ENCODE assay signal across 16 mouse cellular contexts in genomic region chr1:129956625-129957024, GRCm38 (mm10).
DNase-seq lines count a peak whose midpoint lies in the region; ATAC-seq and TF ChIP-seq lines count a peak whose summit lies in the region.
"Had no signal": no experiment of that assay in that cellular context is flagged by ENCODE, and none has a peak within 500 bp of the region (broad histone marks: within the 10 kb centered on the region; RNA-seq: fewer than 3 reads in every experiment).

No protein-coding gene starts in this region.

- H3K9ac ChIP-seq in intestine, embryonic 14.5 days (ENCODE audit: low read length) = no peak overlapping the region
- H3K9ac ChIP-seq in liver, embryonic 15.5 days = peak overlapping the region; percentile 21
- no peak overlapping the region for H3K9ac ChIP-seq in hindbrain, postnatal 0 days (replicated peaks; ENCODE audit: low read length)
- H3K9ac ChIP-seq: lung, embryonic 14.5 days had no signal

- TF ChIP-seq CTCF in hindbrain, postnatal 0 days (IDR thresholded peaks at IDR 0.05; ENCODE audit: low read depth) = no peak

- no peak overlapping the region for H3K4me3 ChIP-seq in intestine, embryonic 14.5 days (ENCODE audit: low read depth, low read length)
- H3K4me3 ChIP-seq in liver, embryonic 15.5 days (replicated peaks) = 0 out of 2 replicates have a peak overlapping the region, but pooled peaks have one; percentile 5
- H3K4me3 ChIP-seq in hindbrain, postnatal 0 days (ENCODE audit: low read length) = no peak overlapping the region
- H3K4me3 ChIP-seq: megakaryocyte, embryonic 14.5 days had no signal

- 41% methylated on average over 4 of the region's 4 CpGs for WGBS in intestine, embryonic 14.5 days
- 16% methylated on average over 4 of the region's 4 CpGs for WGBS in liver, embryonic 15.5 days (ENCODE audit: insufficient replicate concordance)
- 62% methylated on average over 4 of the region's 4 CpGs for WGBS in hindbrain, postnatal 0 days

- H3K4me1 ChIP-seq in intestine, embryonic 14.5 days (replicated peaks; ENCODE audit: control insufficient read depth, insufficient read depth, low read length) = no peaks in the 10 kb centered on the region
- H3K4me1 ChIP-seq in liver, embryonic 15.5 days (replicated peaks) = peaks cover 43% of the 10 kb centered on the region
- H3K4me1 ChIP-seq in hindbrain, postnatal 0 days (ENCODE audit: insufficient read depth, low read length) = no peaks in the 10 kb centered on the region
- H3K4me1 ChIP-seq: megakaryocyte, embryonic 14.5 days had no signal

- no peaks in the 10 kb centered on the region for H3K36me3 ChIP-seq in intestine, embryonic 14.5 days (ENCODE audit: control insufficient read depth, insufficient read depth, low read length)
- no peaks in the 10 kb centered on the region for H3K36me3 ChIP-seq in liver, embryonic 15.5 days (replicated peaks)
- H3K36me3 ChIP-seq in hindbrain, postnatal 0 days (ENCODE audit: insufficient read depth, low read length) = no peaks in the 10 kb centered on the region

- peak; percentile 78; the same call in 1 of the 2 replicates for ATAC-seq in intestine, embryonic 14.5 days (replicated peaks; ENCODE audit: low FRiP score, low TSS enrichment, low read depth)
- ATAC-seq in liver, embryonic 15.5 days (ENCODE audit: insufficient read depth) = peak; percentile 92
- ATAC-seq in hindbrain, postnatal 0 days = no peak
- ATAC-seq: forebrain, embryonic 16.5 days had no signal

- no peaks in the 10 kb centered on the region for H3K9me3 ChIP-seq in intestine, embryonic 14.5 days (ENCODE audit: control insufficient read depth, low read length)
- H3K9me3 ChIP-seq in liver, embryonic 15.5 days (replicated peaks) = no peaks in the 10 kb centered on the region
- H3K9me3 ChIP-seq in hindbrain, postnatal 0 days (ENCODE audit: low read length) = no peaks in the 10 kb centered on the region
- H3K9me3 ChIP-seq: megakaryocyte, embryonic 14.5 days had no signal

- H3K27ac ChIP-seq in intestine, embryonic 14.5 days (ENCODE audit: low read depth) = no peak overlapping the region
- H3K27ac ChIP-seq in liver, embryonic 15.5 days (replicated peaks) = peak overlapping the region; percentile 85
- no peak overlapping the region for H3K27ac ChIP-seq in hindbrain, postnatal 0 days
- H3K27ac ChIP-seq: kidney, postnatal 0 days had no signal

- H3K27me3 ChIP-seq in intestine, embryonic 14.5 days (replicated peaks; ENCODE audit: control insufficient read depth, insufficient read depth, low read length) = no peaks in the 10 kb centered on the region
- H3K27me3 ChIP-seq in liver, embryonic 15.5 days = no peaks in the 10 kb centered on the region
- no peaks in the 10 kb centered on the region for H3K27me3 ChIP-seq in hindbrain, postnatal 0 days (ENCODE audit: insufficient read depth, low read length)
- H3K27me3 ChIP-seq: megakaryocyte, embryonic 14.5 days had no signal

- peak; percentile 23 for DNase-seq in retina, postnatal 1 day
- DNase-seq in retina, embryonic 14.5 days (ENCODE audit: low spot score) = no peak
- peak; percentile 53 for DNase-seq in intestine, embryonic 14.5 days (ENCODE audit: low spot score)
- no peak for DNase-seq in hindbrain, postnatal 0 days (ENCODE audit: low spot score)
- no peak for DNase-seq in thymus, postnatal 0 days (ENCODE audit: low spot score)
- no peak for DNase-seq in cerebellum, adult 11 months
- no peak for DNase-seq in layer of hippocampus, postnatal 14 days (ENCODE audit: low spot score in 2 of 2)
- DNase-seq: adrenal gland, postnatal 10 days; heart, postnatal 14 days; left cerebral cortex, postnatal 4 days; lung, embryonic 14.5 days; right cerebral cortex, postnatal 14 days had no signal

- H3K4me2 ChIP-seq in intestine, embryonic 14.5 days (ENCODE audit: low read length) = no peak overlapping the region
- H3K4me2 ChIP-seq in liver, embryonic 15.5 days = peak overlapping the region; percentile 64
- no peak overlapping the region for H3K4me2 ChIP-seq in hindbrain, postnatal 0 days (ENCODE audit: low read depth, low read length)
- H3K4me2 ChIP-seq: lung, embryonic 14.5 days had no signal

Comparison
In these comparisons a context has a peak if more than half of its experiments do, and no peak if none do; other contexts are left out.
1. DNase-seq: peak in retina, postnatal 1 day (single experiment) and intestine, embryonic 14.5 days (single experiment); none in retina, embryonic 14.5 days (single experiment), hindbrain, postnatal 0 days (single experiment), thymus, postnatal 0 days (single experiment), cerebellum, adult 11 months (single experiment) and layer of hippocampus, postnatal 14 days (0 of 2).